Mouse (Mus musculus): Measurements from ENCODE around the gene Olfr937. TPM values are rescaled to one million over a fixed set of nuclear protein-coding genes. Genes with fewer than 3 reads are reported as not detected.

Olfr937 gene
- polyA plus RNA-seq (2012; ENCODE audit: insufficient read depth, insufficient read length, missing spikeins) = not detected in 2 replicates

- no peak within 1 kb of the TSS for H3K4me3 ChIP-seq (ENCODE audit: insufficient read depth, low read length)
- H3K4me1 ChIP-seq (ENCODE audit: control insufficient read depth, insufficient read depth, low read length) = no peaks in the 10 kb centered on the region
- TF ChIP-seq CTCF (IDR thresholded peaks at IDR 0.05; ENCODE audit: low read depth, low read length) = no peak
- no peak for TF ChIP-seq POLR2A (IDR thresholded peaks at IDR 0.05; ENCODE audit: borderline replicate concordance, low read depth, low read length)
- no peak within 1 kb of the TSS for H3K27ac ChIP-seq (ENCODE audit: insufficient read depth, low read depth, low read length)
These were observed at the start of gene Olfr937 for GRCm38 (mm10) chr9:39064851-39065250. Gene Olfr937 (minus strand): TSS chr9:39064951.

DNA sequence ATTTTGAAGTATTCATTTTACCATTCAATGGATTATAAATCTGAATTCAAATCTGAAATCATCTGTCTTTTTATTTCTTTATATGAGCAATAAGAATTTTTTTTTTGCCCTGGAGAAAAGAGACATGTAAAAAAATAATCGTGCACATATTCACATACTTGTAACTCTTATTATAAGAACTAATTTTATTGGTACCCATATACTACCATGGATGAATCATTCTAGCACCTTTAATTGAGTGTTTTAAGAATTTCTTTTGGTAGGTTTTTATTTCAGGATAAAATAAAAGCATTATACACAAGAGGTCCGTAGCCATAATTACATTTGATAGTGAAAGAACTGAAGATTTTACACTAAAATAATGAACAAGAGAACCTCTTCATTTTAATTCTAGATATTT is 14.0 kb upstream of the Olfr937 start, which contains the start of gene Olfr938:
Olfr938 (minus strand) TSS at position 101 of the 400 bp plus-strand sequence.
- Histone ChIP-seq H3K27ac (ENCODE audit: insufficient read depth, low read depth, low read length) (no peak within 1 kb of the TSS), H3K4me1 (ENCODE audit: control insufficient read depth, insufficient read depth, low read length) (no peaks in the 10 kb centered on the region), H3K4me3 (ENCODE audit: insufficient read depth, low read length) (no peak within 1 kb of the TSS)
- TF ChIP-seq CTCF (IDR thresholded peaks at IDR 0.05; ENCODE audit: low read depth, low read length) (no peak), POLR2A (IDR thresholded peaks at IDR 0.05; ENCODE audit: borderline replicate concordance, low read depth, low read length) (no peak)

- TF ChIP-seq CTCF (IDR thresholded peaks at IDR 0.05; ENCODE audit: low read depth, low read length) (no peak), POLR2A (IDR thresholded peaks at IDR 0.05; ENCODE audit: borderline replicate concordance, low read depth, low read length) (no peak)
- Histone ChIP-seq H3K27ac (ENCODE audit: insufficient read depth, low read depth, low read length) (no peak within 1 kb of the TSS), H3K4me3 (ENCODE audit: insufficient read depth, low read length) (no peak within 1 kb of the TSS), H3K4me1 (ENCODE audit: control insufficient read depth, insufficient read depth, low read length) (no peaks in the 10 kb centered on the region)
These were observed 41.5 kb downstream of the Olfr937 start, which contains the start of gene Olfr146 for GRCm38 (mm10) chr9:39023277-39023676. Gene Olfr146 (minus strand): TSS chr9:39023377.

Other genes starting within 250 kb of the Olfr937 start
- not detected in 2 replicates for gene Olfr923, start 238.4 kb downstream of the Olfr937 start, polyA plus RNA-seq (2012; ENCODE audit: insufficient read depth, insufficient read length, missing spikeins)
- gene Olfr924, start 220.5 kb downstream of the Olfr937 start, polyA plus RNA-seq (2012; ENCODE audit: insufficient read depth, insufficient read length, missing spikeins) = not detected in 2 replicates
- not detected in 2 replicates for gene Olfr26, start 209.9 kb downstream of the Olfr937 start, polyA plus RNA-seq (2012; ENCODE audit: insufficient read depth, insufficient read length, missing spikeins)
- gene Olfr926, start 187.8 kb downstream of the Olfr937 start, polyA plus RNA-seq (2012; ENCODE audit: insufficient read depth, insufficient read length, missing spikeins) = not detected in 2 replicates
- not detected in 2 replicates for gene Olfr930, start 135.1 kb downstream of the Olfr937 start, polyA plus RNA-seq (2012; ENCODE audit: insufficient read depth, insufficient read length, missing spikeins)
- gene Olfr933, start 92.6 kb downstream of the Olfr937 start, polyA plus RNA-seq (2012; ENCODE audit: insufficient read depth, insufficient read length, missing spikeins) = not detected in 2 replicates
- not detected in 2 replicates for gene Olfr934, start 76.6 kb downstream of the Olfr937 start, polyA plus RNA-seq (2012; ENCODE audit: insufficient read depth, insufficient read length, missing spikeins)
- not detected in 2 replicates for gene Olfr935, start 65.3 kb downstream of the Olfr937 start, polyA plus RNA-seq (2012; ENCODE audit: insufficient read depth, insufficient read length, missing spikeins)
- not detected in 2 replicates for gene Olfr146, start 41.6 kb downstream of the Olfr937 start, polyA plus RNA-seq (2012; ENCODE audit: insufficient read depth, insufficient read length, missing spikeins)
- not detected in 2 replicates for gene Olfr938, start 13.9 kb upstream of the Olfr937 start, polyA plus RNA-seq (2012; ENCODE audit: insufficient read depth, insufficient read length, missing spikeins)
- not detected in 2 replicates for gene Olfr27, start 63.2 kb upstream of the Olfr937 start, polyA plus RNA-seq (2012; ENCODE audit: insufficient read depth, insufficient read length, missing spikeins)
- 0.24 TPM in 1 of 2 replicates, not detected in the other for gene Olfr943, start 101.4 kb upstream of the Olfr937 start, polyA plus RNA-seq (2012; ENCODE audit: insufficient read depth, insufficient read length, missing spikeins)
- gene Olfr944, start 137.0 kb upstream of the Olfr937 start, polyA plus RNA-seq (2012; ENCODE audit: insufficient read depth, insufficient read length, missing spikeins) = not detected in 2 replicates
- gene Olfr1537, start 185.0 kb upstream of the Olfr937 start, polyA plus RNA-seq (2012; ENCODE audit: insufficient read depth, insufficient read length, missing spikeins) = not detected in 2 replicates
- not detected in 2 replicates for gene Olfr945, start 211.9 kb upstream of the Olfr937 start, polyA plus RNA-seq (2012; ENCODE audit: insufficient read depth, insufficient read length, missing spikeins)

All from bone marrow macrophage, adult 2 months (primary cell).